Mouse (Mus musculus) cortical plate, adult 2 months (tissue): ENCODE data around the gene Vav2.

Experiments
- CTCF ChIP-seq: fragments of 200-500 bp; IDR thresholded peaks from 2 replicates; pipeline ENCODE4 v1.5.1; 2011; ENCODE audit warnings: mild to moderate bottlenecking, control low read depth, low read length; ENCODE audit not compliant: insufficient read depth; ENCODE audit errors: extremely low read depth
- POLR2A ChIP-seq: fragments of 200-500 bp; IDR thresholded peaks from 2 replicates; pipeline ENCODE4 v1.6.1; 2011; ENCODE audit warnings: mild to moderate bottlenecking, low read length, control low read depth; ENCODE audit not compliant: insufficient read depth; ENCODE audit errors: extremely low read depth

DNA sequence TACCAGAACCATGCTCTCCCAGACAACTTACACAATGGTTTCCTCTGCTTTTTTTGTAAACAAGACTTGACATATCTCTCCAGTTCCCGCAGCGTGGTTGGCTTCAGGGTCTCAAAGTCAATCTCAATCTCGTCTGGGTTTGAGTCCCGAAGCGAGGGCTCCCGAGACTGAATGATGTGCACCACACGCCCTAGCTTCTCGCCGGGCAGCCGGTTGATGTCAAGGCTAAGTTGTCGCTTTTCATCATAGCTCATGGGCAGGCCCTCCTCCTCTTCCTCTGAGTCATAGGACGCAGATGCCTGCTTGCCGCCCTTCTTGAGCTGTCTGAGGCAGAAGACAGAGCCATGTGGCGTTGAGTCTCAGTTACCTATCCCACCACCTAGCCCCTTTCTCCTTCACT lies 23.4 kb upstream of the Vav2 start:
- TF ChIP-seq CTCF (no peak), POLR2A (no peak)
